Mouse (Mus musculus): ENCODE data around the gene Map9.

Map9 gene

GRCm38 (mm10) chr3:82357797-82358524, at the start of gene Map9:
Gene Map9 (plus strand): TSS chr3:82358044.
- peak; percentile 27; the same call in 1 of the 2 replicates for TF ChIP-seq GATA4 (IDR thresholded peaks at IDR 0.05; ENCODE audit: insufficient replicate concordance, low read length)

GRCm38 (mm10) chr3:82315728-82316127, 42.1 kb upstream of the Map9 start:
- no peak for TF ChIP-seq GATA4 (IDR thresholded peaks at IDR 0.05; ENCODE audit: insufficient replicate concordance, low read length)

- no peak for TF ChIP-seq GATA4 (IDR thresholded peaks at IDR 0.05; ENCODE audit: insufficient replicate concordance, low read length)
These were observed 25.8 kb upstream of the Map9 start for GRCm38 (mm10) chr3:82332067-82332466.

GRCm38 (mm10) chr3:82332536-82332935, 25.3 kb upstream of the Map9 start:
- TF ChIP-seq GATA4 (IDR thresholded peaks at IDR 0.05; ENCODE audit: insufficient replicate concordance, low read length), result no peak

DNA sequence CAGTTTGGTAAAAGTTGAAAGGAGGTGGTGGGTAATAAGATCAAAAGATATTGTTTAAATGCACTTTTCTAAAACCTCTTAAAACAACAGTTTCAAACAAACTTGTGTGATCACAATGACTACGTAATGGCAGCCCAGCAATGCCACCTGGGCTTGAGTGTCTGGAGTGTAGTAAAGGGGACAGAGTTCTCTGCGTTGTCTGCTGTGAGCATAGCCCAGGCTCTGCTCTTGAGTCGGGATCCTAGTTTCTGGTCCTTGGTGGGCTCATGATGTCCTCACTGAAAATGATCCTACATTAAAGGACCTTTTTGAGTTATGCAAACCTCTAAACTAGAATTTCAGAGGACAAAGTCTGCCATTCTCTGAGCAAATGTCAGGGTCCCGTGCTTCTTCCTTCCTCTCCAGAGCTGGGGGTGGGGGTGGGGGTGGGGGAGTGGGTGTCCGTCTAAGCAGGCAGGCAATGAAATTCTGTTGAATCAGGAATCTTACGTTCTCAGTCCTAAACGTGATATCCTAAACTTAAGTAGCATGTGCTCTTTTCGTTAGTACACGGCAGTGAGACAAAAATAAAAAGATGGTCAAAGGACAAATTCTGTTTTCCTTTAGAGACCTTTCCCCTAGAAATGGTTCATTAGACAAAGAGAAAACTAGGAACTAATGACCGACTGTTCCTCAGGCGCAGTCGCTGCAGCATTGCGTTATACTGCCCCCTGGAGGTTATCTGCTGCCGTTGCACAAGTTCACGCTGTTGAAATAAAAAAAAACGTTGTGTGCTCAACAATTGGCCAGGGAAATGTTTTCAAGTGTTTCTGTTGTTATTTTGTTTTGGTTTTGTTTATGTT, 24.5 kb upstream of the Map9 start:
- TF ChIP-seq GATA4 (IDR thresholded peaks at IDR 0.05; ENCODE audit: insufficient replicate concordance, low read length), result no peak

DNA sequence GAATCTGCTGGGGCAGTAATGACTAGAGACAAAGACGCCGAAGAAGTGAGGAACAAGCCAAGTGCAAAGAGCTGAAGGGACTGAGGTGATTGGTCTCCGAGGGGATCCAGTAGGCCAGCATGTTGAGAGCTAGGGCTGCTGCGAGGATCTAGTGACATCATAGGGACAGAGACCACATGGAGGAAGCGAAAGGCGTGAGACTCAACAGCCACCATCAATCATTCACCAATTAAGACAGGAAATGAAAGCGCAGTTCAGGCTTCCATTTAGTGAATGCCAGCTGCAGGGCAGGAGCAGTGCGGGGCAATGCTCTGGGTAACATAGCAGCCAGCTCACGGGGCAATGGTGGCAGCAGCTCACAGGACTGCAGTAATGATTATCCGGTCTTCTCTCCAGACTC, 17.7 kb upstream of the Map9 start:
- no peak for TF ChIP-seq GATA4 (IDR thresholded peaks at IDR 0.05; ENCODE audit: insufficient replicate concordance, low read length)

DNA sequence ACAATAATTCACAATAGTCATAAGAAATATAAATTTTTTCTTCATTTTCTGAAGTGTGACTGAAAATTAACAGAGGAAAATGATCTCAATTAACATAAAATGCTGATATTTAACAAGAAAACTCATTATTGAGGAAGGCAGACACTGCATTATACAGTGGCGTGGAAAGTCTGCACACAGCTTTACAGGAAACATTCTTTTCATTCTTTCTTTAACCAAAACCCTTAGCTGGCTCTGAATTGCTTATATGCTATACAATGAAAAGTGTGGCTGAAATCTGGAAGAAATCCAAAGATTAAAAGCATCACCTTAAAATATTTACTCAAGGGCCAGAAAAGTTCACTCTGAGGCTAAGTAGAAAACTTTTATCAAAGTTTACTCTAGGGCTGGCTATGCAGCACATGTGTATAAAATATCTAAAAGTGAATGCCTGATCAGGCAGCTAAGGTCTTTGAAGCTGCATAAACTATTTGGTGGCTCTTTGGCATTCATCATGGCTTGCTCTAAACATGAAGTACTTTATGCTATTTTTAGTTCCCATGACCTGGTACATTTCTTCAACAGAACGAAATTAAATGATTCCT, 9.5 kb upstream of the Map9 start:
- TF ChIP-seq GATA4 (IDR thresholded peaks at IDR 0.05; ENCODE audit: insufficient replicate concordance, low read length), result no peak

GRCm38 (mm10) chr3:82350321-82350720, 7.5 kb upstream of the Map9 start:
- no peak for TF ChIP-seq GATA4 (IDR thresholded peaks at IDR 0.05; ENCODE audit: insufficient replicate concordance, low read length)

GRCm38 (mm10) chr3:82357340-82357739, 504 bp upstream of the Map9 start:
- no peak for TF ChIP-seq GATA4 (IDR thresholded peaks at IDR 0.05; ENCODE audit: insufficient replicate concordance, low read length)

DNA sequence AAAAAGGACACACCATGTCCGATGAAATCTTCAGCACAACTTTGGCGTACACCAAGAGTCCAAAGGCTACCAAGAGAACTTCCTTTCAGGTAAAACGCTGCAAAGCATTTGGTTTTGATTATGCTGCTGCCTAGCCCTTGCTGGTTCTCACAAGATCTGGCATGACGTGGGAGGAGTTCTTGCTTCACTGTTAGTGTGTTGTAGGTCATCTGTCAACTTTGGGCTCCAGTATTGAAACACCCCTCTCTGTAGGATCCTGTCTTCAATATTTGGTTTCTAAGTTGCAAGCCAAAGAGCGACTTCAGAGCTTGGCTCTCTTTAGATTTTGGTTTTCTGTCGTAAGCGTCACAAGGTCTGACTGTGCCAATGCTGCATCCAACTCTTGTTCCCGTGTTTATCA, 1.2 kb downstream of the Map9 start:
- no peak for TF ChIP-seq GATA4 (IDR thresholded peaks at IDR 0.05; ENCODE audit: insufficient replicate concordance, low read length)

DNA sequence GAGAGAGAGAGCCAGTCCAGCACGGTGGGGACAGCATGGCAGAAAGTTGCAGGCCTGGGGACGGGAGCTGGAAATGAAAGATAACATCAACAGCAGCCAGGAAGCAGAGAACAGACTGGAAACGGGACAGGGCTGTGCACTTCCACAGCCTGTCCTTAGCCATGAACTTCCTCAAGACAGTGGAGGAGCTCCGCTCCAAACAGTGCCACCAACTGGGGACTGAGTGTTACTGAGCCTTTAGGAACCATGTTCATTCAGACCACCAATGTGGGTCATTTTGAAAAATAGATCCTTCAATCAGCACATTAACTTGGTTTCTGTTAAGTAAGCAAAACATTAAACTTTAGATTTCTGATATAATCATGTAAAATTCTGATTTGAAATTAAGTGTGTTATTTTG, 4.6 kb downstream of the Map9 start:
- TF ChIP-seq GATA4 (IDR thresholded peaks at IDR 0.05; ENCODE audit: insufficient replicate concordance, low read length), result no peak

GRCm38 (mm10) chr3:82364505-82364904, 6.7 kb downstream of the Map9 start:
- TF ChIP-seq GATA4 (IDR thresholded peaks at IDR 0.05; ENCODE audit: insufficient replicate concordance, low read length), result no peak

- TF ChIP-seq GATA4 (IDR thresholded peaks at IDR 0.05; ENCODE audit: insufficient replicate concordance, low read length), result no peak
These were observed 7.1 kb downstream of the Map9 start for GRCm38 (mm10) chr3:82364988-82365387.

DNA sequence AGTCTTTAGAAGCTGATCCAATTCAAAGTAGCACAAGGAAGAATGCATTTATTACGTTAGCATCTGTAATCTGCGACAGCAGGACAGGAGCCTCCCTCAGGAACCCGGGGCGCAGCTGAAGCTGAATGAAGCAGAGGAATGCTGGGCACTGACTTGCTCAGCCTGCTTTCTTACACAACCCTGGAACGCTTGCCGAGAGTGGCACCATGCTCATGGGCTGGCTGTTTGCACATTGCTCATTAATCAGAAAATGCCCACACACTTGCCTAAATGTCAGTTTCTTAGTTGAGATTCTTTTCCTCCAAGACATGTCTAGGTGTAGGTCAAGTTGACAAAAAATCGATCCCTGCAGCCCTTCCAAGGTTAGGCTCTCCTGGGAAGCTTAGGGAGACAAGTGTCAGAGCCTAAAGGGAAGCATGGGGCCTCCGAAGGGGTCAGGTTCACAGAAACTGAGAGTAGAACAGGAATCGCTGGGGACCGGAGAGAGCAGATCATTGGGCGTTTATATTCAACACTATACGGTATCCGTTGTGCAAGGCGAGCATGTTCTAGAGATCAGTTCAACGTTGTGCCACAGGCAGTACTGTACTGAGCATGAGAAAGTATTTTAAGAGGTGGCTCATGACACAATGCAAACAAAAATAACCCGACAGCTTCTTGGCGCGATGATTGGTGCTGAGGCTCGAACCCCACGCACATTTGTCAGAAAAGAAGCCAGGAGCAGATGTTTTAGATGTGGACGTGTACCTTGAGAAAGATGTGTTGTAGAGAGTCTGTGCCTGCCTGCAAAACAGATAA, 11.4 kb downstream of the Map9 start:
- no peak for TF ChIP-seq GATA4 (IDR thresholded peaks at IDR 0.05; ENCODE audit: insufficient replicate concordance, low read length)

DNA sequence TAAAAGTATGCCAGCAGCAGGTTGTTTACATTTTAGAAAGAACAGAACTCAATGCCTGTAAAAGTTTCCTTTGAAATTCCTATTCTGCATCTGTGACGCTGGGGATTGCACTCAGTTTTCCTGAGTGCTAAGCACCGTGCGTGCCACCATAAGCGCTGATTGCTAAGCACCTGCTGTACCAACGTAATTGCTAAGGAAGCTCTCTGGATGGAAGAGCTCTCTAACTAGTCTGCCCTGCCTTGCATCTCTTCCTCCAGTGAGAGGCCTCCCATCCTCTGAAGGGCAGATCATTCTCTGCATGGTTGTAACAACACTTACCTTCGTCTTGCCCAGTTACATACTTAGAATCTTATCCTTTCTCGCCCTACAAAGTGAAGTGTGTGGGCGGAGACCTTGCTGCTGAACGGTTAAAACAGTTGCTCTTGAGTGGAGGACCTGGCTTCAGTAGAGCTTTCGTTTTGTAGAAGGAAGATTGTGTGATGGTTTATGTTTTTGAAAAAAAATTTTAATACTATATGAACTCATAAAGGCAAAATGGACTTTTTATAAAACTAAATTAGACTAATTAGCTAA, 12.7 kb downstream of the Map9 start:
- no peak for TF ChIP-seq GATA4 (IDR thresholded peaks at IDR 0.05; ENCODE audit: insufficient replicate concordance, low read length)

All from liver, adult (tissue).